Mouse (Mus musculus) B cell, adult 62 days (primary cell): Measurements from ENCODE around the gene Maz. TPM values are rescaled to one million over a fixed set of nuclear protein-coding genes. Genes with fewer than 3 reads are reported as not detected.

Experiments used
- total RNA-seq: library from RNA; stranded (reverse); gene quantifications from 4 replicates; pipeline ENCODE4 v1.2.4, GENCODE M21; 2023

Maz gene
- total RNA-seq = 210 to 225 TPM (median 222 TPM) in 4 replicates

DNA sequence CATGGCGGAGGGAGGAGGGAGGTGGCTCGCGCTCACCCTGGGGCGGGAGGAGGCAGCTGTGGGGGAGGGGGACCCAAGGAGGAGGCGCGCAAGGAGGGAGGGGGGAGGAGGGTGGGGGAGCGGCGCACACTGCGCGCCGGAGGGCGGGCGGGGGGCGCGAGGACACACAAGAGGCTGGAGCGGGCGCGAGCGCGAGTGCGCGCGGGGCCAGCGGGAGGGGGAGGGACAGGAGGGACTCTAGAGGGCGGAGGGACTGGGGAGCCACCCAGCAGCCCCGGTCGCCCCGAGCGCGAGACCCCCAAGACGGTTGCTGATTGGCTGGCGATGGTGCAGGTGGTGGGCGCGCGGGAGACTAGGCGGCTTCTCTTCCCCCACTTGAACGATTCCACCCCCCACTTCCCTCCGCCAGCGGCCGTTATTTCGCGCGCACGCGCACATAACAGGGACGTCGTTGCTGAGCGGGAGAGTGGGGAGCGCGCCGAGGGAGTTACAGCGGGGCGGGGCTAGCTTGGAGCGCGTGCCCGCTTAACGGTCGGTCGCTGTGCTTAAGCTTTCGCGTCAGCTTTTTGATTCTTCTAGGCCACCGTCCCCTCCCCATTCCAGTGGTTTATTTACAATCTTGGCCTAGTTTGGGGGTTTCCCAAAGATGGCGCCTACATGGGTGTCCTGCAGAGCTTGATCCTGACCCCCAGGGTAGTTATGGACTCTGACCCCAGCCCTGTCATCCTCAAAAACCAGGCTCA is at the start of gene Maz:
TSS of gene Maz (minus strand) at position 54 of the 743 bp plus-strand sequence.

DNA sequence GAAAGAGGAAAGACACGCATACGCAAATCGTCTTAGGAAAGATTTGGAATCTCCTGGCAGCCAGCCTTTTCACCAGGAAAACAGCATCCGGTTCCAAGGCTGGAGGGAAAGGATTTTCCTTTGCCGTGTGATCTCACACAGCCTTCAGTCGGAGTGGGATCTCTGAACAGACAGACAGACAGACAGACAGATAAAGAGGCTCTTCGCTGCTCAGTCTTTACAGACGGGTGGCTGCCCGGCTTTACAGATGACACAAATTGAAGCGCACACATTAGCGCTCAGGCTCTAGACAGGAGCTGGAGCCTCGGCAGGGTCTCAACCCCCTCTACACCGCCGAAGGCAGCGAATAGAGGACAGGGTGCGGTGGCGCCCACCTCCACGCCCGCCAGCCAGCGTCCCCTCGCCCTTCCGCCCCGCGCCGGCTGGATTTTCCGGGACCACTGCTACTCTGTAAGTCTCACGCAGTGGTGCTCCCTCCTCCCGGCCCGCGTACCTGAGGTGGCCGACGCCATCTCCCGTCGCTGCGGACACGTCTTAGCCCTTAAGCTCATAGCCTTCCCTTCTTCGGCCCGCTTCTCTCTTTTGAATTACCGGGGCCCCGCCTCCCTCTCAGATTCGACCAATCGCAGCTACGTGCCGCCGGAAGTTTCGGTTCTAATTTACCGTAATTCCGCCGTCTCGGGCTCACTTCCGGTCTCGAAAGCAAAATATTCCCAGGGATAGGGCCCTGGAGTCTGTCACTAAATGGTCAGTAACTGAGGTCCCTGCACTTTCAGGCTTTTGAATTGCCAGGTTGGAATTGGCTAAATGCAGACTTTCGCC is 15.2 kb upstream of the Maz start, which contains the start of gene Kif22:
TSS of gene Kif22 (minus strand) at position 621 of the 822 bp plus-strand sequence.

GRCm38 (mm10) chr7:127020901-127021562 is 5.8 kb downstream of the Maz start, which contains the start of the genes Gm42742 and Prrt2:
Gene Gm42742, minus strand, starts transcription at chr7:127021097.
Gene Prrt2, minus strand, starts transcription at chr7:127021211.

GRCm38 (mm10) chr7:127016971-127017949 is 9.6 kb downstream of the Maz start, which contains the start of gene Pagr1a:
Gene Pagr1a, minus strand, starts transcription at chr7:127017352.

DNA sequence TGATC is 10.6 kb downstream of the Maz start, which contains the start of gene Pagr1b:
TSS of gene Pagr1b (minus strand) at position 4 of the 5 bp plus-strand sequence.

GRCm38 (mm10) chr7:127014320-127014719 is 12.5 kb downstream of the Maz start, which contains the start of gene Mvp:
Gene Mvp, minus strand, starts transcription at chr7:127014621.

DNA sequence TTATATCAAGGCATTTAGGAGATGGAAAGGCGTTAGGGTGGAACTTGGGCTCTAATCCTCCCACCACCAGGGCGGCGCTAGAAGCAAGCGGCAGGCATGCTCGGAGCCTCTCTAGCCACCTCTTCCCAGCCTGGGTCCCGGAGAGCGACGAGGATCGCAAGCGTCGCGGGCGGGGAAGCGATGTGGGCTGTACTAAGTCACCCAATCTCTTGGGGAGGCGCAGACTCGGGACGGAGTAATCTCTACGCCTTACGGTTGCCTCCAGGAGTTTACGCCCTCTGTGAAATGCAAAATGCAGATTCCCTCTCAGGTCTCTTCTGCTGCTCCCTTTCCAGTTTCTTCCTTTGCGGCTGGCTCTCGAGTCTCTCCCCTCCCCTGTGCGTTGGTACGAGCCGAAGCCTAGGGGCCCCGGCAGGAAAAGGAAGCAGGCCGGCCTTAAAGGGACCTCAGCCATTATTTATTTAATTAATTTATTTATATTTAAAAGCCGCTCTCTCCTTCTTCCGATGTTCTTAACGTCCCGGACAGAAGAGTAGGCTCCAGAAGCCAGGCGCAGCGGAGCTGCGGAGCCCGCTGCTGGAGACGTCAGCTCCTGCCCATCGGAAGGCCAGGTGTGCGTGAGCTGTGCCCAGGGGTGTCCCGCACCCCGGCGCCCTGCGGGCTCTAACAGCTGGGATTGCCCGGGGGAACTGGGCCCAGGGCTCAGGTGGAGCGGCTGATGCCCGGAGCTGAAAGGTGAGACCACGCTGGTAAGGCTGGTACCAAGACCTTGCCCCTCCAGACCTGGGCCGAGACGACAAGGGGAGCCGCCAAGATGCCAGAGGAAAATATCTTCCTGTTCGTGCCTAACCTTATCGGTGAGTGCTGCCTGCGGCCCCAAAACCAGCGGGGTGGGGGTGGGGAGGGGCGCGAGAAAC is 50.6 kb downstream of the Maz start, which contains the start of gene Cdiptos:
TSS of gene Cdiptos (minus strand) at position 149 of the 917 bp plus-strand sequence.

GRCm38 (mm10) chr7:126975893-126975949 is 51.1 kb downstream of the Maz start, which contains the start of gene Cdipt:
Gene Cdipt, plus strand, starts transcription at chr7:126975914.

Other genes starting within 250 kb of the Maz start
- gene Tbx6, start 245.6 kb downstream of the Maz start, total RNA-seq = 7.8 to 8.8 TPM (median 8.4 TPM) in 4 replicates
- 252 to 268 TPM (median 266 TPM) in 4 replicates for gene Ppp4c, start 234.5 kb downstream of the Maz start, total RNA-seq
- 0.33 TPM in 1 of 4 replicates, not detected in the others for gene Fam57b, start 229.4 kb downstream of the Maz start, total RNA-seq
- gene 4930451I11Rik, start 195.4 kb downstream of the Maz start, total RNA-seq = not detected in 4 replicates
- gene Doc2a, start 179.6 kb downstream of the Maz start, total RNA-seq = not detected in 4 replicates
- 20.9 to 32.3 TPM (median 26.0 TPM) in 4 replicates for gene Hirip3, start 165.1 kb downstream of the Maz start, total RNA-seq
- gene Ino80e, start 164.7 kb downstream of the Maz start, total RNA-seq = 78.5 to 88.5 TPM (median 82.9 TPM) in 4 replicates
- 79.8 to 90.3 TPM (median 84.2 TPM) in 4 replicates for gene Taok2, start 142.3 kb downstream of the Maz start, total RNA-seq
- gene Tmem219, start 104.1 kb downstream of the Maz start, total RNA-seq = 37.9 to 43.4 TPM (median 42.2 TPM) in 4 replicates
- gene Kctd13, start 98.2 kb downstream of the Maz start, total RNA-seq = 39.8 to 42.9 TPM (median 41.8 TPM) in 4 replicates
- gene Asphd1, start 77.5 kb downstream of the Maz start, total RNA-seq = not detected in 4 replicates
- gene Sez6l2, start 76.5 kb downstream of the Maz start, total RNA-seq = 4.0 to 6.6 TPM (median 5.4 TPM) in 4 replicates
- gene Cdipt, start 51.1 kb downstream of the Maz start, total RNA-seq = 62.8 to 64.5 TPM (median 64.2 TPM) in 4 replicates
- gene Cdiptos, start 50.9 kb downstream of the Maz start, total RNA-seq = 0.39 to 2.0 TPM (median 0.92 TPM) in 4 replicates
- gene Mvp, start 12.4 kb downstream of the Maz start, total RNA-seq = 40.5 to 49.3 TPM (median 44.5 TPM) in 4 replicates
- gene Pagr1b, start 10.6 kb downstream of the Maz start, total RNA-seq = 3.2 to 10.6 TPM (median 8.7 TPM) in 3 of 4 replicates, not detected in the other
- gene Pagr1a, start 9.7 kb downstream of the Maz start, total RNA-seq = 10.5 to 44.7 TPM (median 14.2 TPM) in 4 replicates
- gene Gm42742, start 5.9 kb downstream of the Maz start, total RNA-seq = 7.4 to 42.0 TPM (median 30.9 TPM) in 4 replicates
- 1.4 to 2.1 TPM (median 1.8 TPM) in 3 of 4 replicates, not detected in the other for gene Prrt2, start 5.8 kb downstream of the Maz start, total RNA-seq
- 1.3 to 3.1 TPM (median 2.1 TPM) in 4 replicates for gene Kif22, start 15.4 kb upstream of the Maz start, total RNA-seq
- 0.98 to 4.6 TPM (median 1.9 TPM) in 3 of 4 replicates, not detected in the other for gene Zg16, start 60.3 kb upstream of the Maz start, total RNA-seq
- gene AI467606, start 64.3 kb upstream of the Maz start, total RNA-seq = 51.6 to 60.7 TPM (median 59.8 TPM) in 4 replicates
- gene Qprt, start 95.2 kb upstream of the Maz start, total RNA-seq = 0.37 TPM in 1 of 4 replicates, not detected in the others
- 5.3 to 6.6 TPM (median 5.9 TPM) in 4 replicates for gene Spn, start 110.8 kb upstream of the Maz start, total RNA-seq
- 69.5 to 80.2 TPM (median 75.6 TPM) in 4 replicates for gene Cd2bp2, start 169.0 kb upstream of the Maz start, total RNA-seq
- gene Tbc1d10b, start 181.4 kb upstream of the Maz start, total RNA-seq = 49.9 to 72.7 TPM (median 65.7 TPM) in 4 replicates
- 4.1 to 8.2 TPM (median 5.3 TPM) in 4 replicates for gene Mylpf, start 181.9 kb upstream of the Maz start, total RNA-seq
- 8.8 to 11.3 TPM (median 10.0 TPM) in 4 replicates for gene Zfp553, start 206.0 kb upstream of the Maz start, total RNA-seq
- gene Sept1, start 206.1 kb upstream of the Maz start, total RNA-seq = 398 to 439 TPM (median 400 TPM) in 4 replicates
- 11.6 to 23.5 TPM (median 13.5 TPM) in 4 replicates for gene Zfp771, start 217.2 kb upstream of the Maz start, total RNA-seq
- 14.3 to 19.5 TPM (median 15.7 TPM) in 4 replicates for gene Dctpp1, start 233.7 kb upstream of the Maz start, total RNA-seq
- 24.1 to 28.3 TPM (median 25.3 TPM) in 4 replicates for gene Sephs2, start 247.0 kb upstream of the Maz start, total RNA-seq